Mouse (Mus musculus): ENCODE data around the gene Grm7.

Gene Grm7

GRCm38 (mm10) chr6:111361681-111362080 lies 716.3 kb downstream of the Grm7 start:
- DNase-seq (ENCODE audit: low read depth, low spot score), result no peak

GRCm38 (mm10) chr6:111368111-111368510 lies 722.7 kb downstream of the Grm7 start:
- no peak for DNase-seq (ENCODE audit: low read depth, low spot score)

GRCm38 (mm10) chr6:111368551-111368950 lies 723.2 kb downstream of the Grm7 start:
- DNase-seq (ENCODE audit: low read depth, low spot score), result no peak

GRCm38 (mm10) chr6:111369013-111369412 lies 723.6 kb downstream of the Grm7 start:
- DNase-seq (ENCODE audit: low read depth, low spot score), result no peak

- peak; percentile 12 for DNase-seq (ENCODE audit: low read depth, low spot score)
These were observed 726.4 kb downstream of the Grm7 start for GRCm38 (mm10) chr6:111371581-111372349.

- DNase-seq (ENCODE audit: low read depth, low spot score), result no peak
These were observed 727.4 kb downstream of the Grm7 start for GRCm38 (mm10) chr6:111372626-111373380.

- no peak for DNase-seq (ENCODE audit: low read depth, low spot score)
These were observed 735.3 kb downstream of the Grm7 start for GRCm38 (mm10) chr6:111380710-111381109.

- DNase-seq (ENCODE audit: low read depth, low spot score), result no peak
These were observed 763.4 kb downstream of the Grm7 start for GRCm38 (mm10) chr6:111408750-111409149.

- no peak for DNase-seq (ENCODE audit: low read depth, low spot score)
These were observed 779.4 kb downstream of the Grm7 start for GRCm38 (mm10) chr6:111424737-111425136.

- peak; percentile 58 for DNase-seq (ENCODE audit: low read depth, low spot score)
These were observed 800.8 kb downstream of the Grm7 start for GRCm38 (mm10) chr6:111446228-111446627.

- no peak for DNase-seq (ENCODE audit: low read depth, low spot score)
These were observed 802.5 kb downstream of the Grm7 start for GRCm38 (mm10) chr6:111447851-111448250.

GRCm38 (mm10) chr6:111449054-111449783 lies 803.8 kb downstream of the Grm7 start:
- DNase-seq (ENCODE audit: low read depth, low spot score), result peak; percentile 57

GRCm38 (mm10) chr6:111481866-111482265 lies 836.5 kb downstream of the Grm7 start:
- DNase-seq (ENCODE audit: low read depth, low spot score), result no peak

- peak; percentile 36 for DNase-seq (ENCODE audit: low read depth, low spot score)
These were observed 840.7 kb downstream of the Grm7 start for GRCm38 (mm10) chr6:111486081-111486480.

GRCm38 (mm10) chr6:111487556-111487955 lies 842.2 kb downstream of the Grm7 start:
- peak; percentile 52 for DNase-seq (ENCODE audit: low read depth, low spot score)

GRCm38 (mm10) chr6:111492166-111492565 lies 846.8 kb downstream of the Grm7 start:
- DNase-seq (ENCODE audit: low read depth, low spot score), result no peak

GRCm38 (mm10) chr6:111499542-111499941 lies 854.2 kb downstream of the Grm7 start:
- DNase-seq (ENCODE audit: low read depth, low spot score), result no peak

- DNase-seq (ENCODE audit: low read depth, low spot score), result no peak
These were observed 865.5 kb downstream of the Grm7 start for GRCm38 (mm10) chr6:111510768-111511459.

GRCm38 (mm10) chr6:111512359-111512758 lies 867.0 kb downstream of the Grm7 start:
- no peak for DNase-seq (ENCODE audit: low read depth, low spot score)

- no peak for DNase-seq (ENCODE audit: low read depth, low spot score)
These were observed 875.8 kb downstream of the Grm7 start for GRCm38 (mm10) chr6:111521229-111521628.

GRCm38 (mm10) chr6:111522122-111522521 lies 876.7 kb downstream of the Grm7 start:
- no peak for DNase-seq (ENCODE audit: low read depth, low spot score)

- DNase-seq (ENCODE audit: low read depth, low spot score), result no peak
These were observed 884.6 kb downstream of the Grm7 start for GRCm38 (mm10) chr6:111529985-111530384.

Measured in ZHBTc4 (cell line).